Mouse (Mus musculus): ENCODE results near the gene Clpx.
A peak's percentile ranks its signal among the peaks of the same experiment; 100 is the strongest.
"Not testable (repeated sequence)": the region's sequence is repeated elsewhere in the genome, so short reads cannot be mapped to it uniquely, and the experiment has no call there.

Clpx gene

DNA sequence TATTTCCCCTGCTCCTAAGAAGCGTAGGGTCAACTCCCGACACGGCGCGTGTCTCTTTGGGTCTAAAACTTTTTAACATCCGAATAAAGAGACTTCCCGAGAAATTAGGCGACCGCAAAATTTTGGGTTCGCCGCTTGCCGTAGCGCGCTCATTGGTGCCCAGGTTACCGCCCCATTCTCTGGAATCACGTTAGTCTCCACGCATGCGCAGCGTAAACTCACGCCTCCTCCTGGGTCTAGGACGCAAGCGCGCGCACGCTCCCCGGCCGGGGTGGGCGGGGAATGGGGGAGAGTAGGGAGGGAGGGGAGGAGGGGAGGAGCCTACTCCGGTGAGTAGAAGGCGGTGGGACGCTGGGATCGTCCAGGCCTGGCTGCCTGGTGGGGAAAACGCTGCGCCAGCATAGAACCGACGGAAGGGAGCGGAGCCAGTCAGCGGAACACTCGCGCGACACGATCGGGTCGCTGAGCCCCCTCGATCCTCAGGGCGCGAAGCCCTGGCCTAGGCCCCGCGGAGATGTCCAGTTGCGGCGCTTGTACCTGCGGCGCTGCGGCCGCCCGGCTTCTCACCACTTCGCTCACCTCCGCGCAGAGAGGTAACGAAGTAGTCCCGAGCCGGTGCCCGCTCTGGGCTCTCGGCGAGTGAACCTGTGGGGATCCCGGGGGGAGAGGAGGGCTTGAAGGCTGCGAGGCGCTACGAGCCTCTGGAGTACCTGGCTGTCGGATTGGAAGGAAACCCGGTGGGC lies at the start of gene Clpx:
TSS of gene Clpx (plus strand) at position 288 of the 743 bp plus-strand sequence.
- DNase-seq (ENCODE audit: low spot score in 2 of 2): peak; percentile 93 to 96

- no peak for DNase-seq (ENCODE audit: low spot score in 2 of 2)
Observed at GRCm38 (mm10) chr9:65247502-65248376, 46.3 kb upstream of the Clpx start.

DNA sequence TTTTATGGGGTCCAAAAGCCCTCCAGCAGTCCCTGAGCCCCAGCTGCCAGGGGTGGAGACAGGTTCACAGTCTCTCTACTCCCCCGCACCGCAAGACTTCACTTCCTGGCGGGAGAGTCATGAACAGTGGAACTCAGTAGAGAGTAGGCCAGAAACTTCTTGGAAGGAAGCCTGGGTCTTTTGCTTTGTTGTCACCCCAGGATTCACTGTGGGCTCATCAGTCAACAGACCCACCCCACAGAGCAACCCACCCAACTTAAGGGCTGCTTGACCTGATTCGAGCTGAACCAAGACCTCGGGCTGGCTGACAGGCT lies 45.7 kb upstream of the Clpx start:
- DNase-seq (ENCODE audit: low spot score in 2 of 2): no peak

- no peak for DNase-seq (ENCODE audit: low spot score in 2 of 2)
Observed at GRCm38 (mm10) chr9:65252026-65252425, 42.0 kb upstream of the Clpx start.

DNA sequence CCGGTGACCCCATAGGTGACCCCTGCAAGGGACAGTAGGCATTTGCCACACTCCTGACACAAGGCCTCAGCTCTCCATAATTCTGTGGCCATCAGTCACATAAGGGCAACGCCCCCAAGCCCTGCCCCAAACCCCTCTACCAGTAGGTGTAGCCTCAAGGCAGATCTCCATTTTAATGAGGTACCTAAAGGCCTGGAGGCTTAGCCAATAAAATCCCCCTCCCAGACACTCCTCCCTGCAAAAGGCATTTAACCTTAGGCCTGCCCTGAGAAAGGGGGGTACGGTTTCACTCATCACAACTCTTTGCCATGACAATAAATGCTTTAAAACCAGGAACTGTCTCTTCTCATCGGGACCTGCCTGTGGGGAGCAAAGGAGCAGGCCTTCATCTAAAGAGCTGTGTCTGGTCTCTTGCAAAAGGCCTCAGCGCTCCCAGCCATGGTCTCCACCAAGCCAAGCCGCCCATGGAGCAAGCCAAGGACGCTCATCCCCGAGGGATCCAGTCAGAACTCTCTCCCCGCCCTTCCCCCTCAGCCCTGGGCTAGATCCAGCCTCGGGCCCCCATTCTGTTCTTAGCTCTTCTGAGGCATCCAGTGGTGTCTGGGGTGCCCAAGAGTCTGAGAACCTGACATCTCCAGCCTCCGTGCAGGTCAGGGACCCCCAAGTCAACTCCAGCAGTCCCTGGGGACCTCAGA lies 38.0 kb upstream of the Clpx start:
- no peak for DNase-seq (ENCODE audit: low spot score in 2 of 2)

DNA sequence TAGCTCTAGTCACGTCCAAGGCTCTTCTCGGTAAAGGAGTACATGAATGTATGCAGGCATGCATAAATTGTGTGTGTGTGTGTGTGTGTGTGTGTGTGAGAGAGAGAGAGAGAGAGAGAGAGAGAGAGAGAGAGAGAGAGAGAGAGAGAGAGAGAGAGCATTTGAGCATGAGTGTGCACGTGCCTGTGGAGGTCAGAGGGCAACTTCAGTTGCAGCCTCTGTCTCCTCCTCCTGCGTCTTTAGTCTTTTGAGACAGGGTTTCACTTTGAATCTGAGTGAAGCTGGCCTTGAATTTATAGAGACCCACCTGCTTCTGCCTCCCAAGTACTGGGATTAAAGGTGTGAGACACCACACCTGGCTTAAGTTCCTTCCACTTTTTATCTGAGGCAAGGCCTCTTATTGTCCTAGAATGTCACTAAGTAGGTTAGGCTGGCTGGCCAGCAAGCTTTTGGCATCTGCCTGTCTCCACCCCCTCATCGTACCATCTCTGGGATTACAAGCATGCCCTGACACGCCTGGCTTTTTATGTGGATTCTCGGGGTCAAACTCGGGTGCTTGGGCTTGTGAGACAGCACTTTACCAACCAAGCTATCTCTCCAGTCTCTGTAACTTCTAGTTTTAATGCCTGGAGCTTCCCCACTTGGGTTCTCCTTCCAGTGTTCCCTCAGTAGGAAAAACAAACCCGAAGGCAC lies 36.7 kb upstream of the Clpx start:
- no peak for DNase-seq (ENCODE audit: low spot score in 2 of 2)

GRCm38 (mm10) chr9:65259366-65259765 lies 34.7 kb upstream of the Clpx start:
- DNase-seq (ENCODE audit: low spot score in 2 of 2): no peak

- no peak for DNase-seq (ENCODE audit: low spot score in 2 of 2)
Observed at GRCm38 (mm10) chr9:65261591-65262230, 32.3 kb upstream of the Clpx start.

DNA sequence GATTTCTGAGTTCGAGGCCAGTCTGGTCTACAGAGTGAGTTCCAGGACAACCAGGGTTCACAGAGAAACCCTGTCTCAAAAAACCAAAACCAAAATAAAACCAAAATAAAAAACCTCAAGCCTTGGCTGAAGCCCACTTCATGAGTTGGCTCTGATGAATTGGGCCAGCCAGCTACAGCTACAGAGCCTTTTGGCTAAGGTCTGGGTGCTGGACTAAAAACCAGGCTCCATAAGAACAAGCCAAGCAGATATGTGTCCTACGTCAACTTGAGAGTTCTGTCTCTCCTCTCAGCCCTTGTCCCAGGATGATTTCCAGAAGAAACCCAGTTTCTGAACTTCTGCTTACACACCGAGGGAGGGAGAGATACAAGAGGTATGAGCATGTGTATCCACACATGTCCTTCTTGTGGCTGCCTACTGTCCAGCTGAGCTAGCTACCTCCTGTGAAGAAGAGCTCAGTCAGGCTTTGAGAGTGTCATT lies 31.4 kb upstream of the Clpx start:
- no peak for DNase-seq (ENCODE audit: low spot score in 2 of 2)

DNA sequence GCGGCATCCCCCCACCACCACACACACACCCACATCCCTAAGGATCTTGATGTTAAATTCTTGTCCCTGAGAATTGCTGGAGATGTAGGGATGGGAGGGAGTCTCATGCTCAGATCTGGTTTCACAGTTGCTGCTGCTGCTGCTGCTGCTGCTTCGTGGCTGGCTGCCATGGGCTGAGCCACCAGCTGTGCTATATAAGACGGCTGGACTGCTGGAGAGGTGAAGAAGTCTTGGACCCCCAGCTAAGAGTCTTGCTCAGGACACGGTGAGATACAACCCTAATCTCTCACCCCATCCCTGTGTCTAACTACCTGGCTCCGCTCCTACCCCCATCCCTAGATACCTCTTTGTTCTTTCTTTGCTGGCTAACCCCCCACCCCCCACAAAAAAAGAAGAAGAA lies 29.1 kb upstream of the Clpx start, which contains the start of gene Cilp:
TSS of gene Cilp (plus strand) at position 222 of the 400 bp plus-strand sequence.
- DNase-seq (ENCODE audit: low spot score in 2 of 2): no peak

GRCm38 (mm10) chr9:65267742-65268515 lies 26.1 kb upstream of the Clpx start:
- no peak for DNase-seq (ENCODE audit: low spot score in 2 of 2)

DNA sequence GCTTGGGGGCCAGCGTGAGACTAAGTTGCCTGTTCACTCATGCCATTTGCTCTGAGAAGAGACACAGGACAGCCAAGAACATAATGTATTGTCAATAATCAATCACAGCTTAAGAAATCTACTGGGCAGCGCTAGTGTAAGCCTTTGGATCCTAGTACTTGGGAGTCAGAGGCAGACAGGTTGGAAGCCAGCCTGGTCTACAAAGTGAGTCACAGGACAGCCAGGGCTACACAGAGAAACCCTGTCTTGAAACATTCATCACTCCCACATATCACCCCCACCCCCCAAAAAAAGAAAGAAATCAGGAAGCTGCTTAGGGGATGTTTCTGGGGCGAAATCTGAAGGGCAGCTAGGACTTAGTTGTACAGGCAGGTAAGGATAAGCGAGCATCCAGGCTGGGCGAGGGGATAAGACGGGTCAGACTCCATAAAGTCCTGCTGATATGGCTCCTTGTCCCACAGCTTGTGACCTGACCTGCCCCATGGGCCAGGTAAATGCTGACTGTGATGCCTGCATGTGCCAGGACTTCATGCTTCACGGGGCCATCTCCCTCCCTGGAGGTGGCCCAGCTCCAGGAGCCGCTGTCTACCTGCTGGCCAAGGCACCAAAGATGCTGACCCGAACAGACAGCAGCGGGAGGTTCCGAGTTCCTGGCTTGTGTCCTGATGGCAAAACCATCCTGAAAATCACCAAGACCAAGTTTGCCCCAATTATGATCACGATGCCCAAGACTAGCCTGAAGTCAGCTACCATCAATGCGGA lies 20.8 kb upstream of the Clpx start:
- no peak for DNase-seq (ENCODE audit: low spot score in 2 of 2)

- no peak for DNase-seq (ENCODE audit: low spot score in 2 of 2)
Observed at GRCm38 (mm10) chr9:65273873-65274272, 20.2 kb upstream of the Clpx start.

GRCm38 (mm10) chr9:65274851-65275250 lies 19.2 kb upstream of the Clpx start:
- not testable (repeated sequence) for DNase-seq (ENCODE audit: low spot score in 2 of 2)

DNA sequence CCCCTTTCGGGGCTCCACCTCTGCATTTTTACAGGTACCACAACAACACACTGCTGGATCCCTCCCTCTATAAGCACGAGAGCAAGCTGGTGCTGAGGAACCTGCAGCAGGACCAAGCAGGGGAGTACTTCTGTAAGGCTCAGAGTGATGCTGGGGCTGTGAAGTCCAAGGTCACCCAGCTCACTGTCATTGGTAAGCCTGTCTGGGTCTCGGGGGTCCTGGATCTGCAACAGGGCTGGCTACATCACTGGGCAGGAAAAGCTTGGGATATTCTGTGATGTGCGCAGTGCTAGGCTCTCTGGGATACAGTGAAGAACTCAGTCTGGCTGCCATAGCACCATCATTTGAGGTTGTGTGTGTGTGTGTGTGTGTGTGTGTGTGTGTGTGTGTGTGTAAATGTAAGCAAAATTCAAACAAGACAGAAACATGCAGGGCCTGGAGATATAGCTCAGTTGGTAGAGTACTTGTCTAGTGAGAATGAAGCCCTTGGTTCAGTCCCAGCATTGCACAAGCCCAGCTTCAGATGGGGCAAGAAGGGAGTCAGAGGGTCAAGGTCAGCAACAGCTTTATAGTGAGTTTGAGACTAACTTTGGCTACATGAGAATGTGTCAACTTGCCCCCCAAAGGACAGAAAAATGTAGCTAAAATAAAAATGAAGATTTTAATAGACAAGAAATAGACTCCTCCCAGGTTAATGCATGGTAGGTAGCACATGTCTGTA lies 18.1 kb upstream of the Clpx start:
- no peak for DNase-seq (ENCODE audit: low spot score in 2 of 2)

DNA sequence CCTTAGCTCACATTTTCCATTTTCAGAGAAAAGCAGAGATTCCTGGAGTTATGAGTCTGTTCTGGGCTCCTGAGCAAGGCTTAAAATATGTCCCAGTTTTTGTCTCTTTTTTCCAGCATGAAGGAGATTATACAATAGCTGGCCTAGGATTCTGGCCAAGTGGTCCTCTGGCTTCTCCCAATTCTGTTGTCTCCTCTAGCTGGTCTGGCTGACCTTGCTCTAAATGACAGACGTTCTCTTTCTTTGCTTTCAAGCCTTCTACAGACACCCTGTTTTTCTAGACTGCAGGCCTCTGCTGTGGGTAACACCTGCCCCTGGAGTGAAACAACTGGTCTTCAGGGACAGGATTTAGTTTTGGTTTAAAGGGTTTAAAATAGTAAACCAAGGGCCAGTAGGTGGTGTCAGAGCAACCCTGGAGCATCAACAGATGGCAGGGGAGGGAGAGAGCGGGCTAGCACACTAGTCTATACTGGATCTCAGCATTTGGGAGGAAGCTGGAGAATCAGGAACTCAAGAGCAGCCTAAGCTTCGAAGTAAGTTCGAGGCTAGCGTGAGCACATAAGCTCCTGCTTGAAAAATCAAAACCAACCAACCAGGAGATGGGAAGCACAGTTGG lies 12.4 kb upstream of the Clpx start:
- no peak for DNase-seq (ENCODE audit: low spot score in 2 of 2)

- no peak for DNase-seq (ENCODE audit: low spot score in 2 of 2)
Observed at GRCm38 (mm10) chr9:65283301-65283700, 10.8 kb upstream of the Clpx start.

- DNase-seq (ENCODE audit: low spot score in 2 of 2): not testable (repeated sequence)
Observed at GRCm38 (mm10) chr9:65288252-65288651, 5.8 kb upstream of the Clpx start.

Measured in urinary bladder, adult 18-20 months (tissue).